27 mouse cellular contexts compared by ENCODE assay signal in the genomic region with DNA sequence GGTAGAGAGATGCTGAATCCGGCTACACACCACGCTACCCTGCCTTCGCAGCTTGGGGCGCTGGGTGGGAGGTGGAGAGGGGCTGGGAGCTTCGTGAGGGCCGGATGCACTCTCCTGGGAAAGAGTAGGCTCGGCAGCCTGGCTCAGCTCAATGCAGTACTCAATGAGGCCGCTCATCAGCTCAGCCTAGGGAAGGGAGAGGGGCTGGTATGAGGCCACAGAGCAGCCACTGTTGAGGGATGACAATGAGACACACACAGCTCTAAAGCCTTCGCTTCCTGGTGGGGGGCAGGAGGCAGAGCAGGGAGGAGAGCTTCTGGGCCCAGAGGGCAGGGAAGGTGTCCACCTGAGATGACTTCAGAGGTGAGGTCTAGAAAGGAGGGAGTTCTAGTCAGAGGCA. TPM values are rescaled to one million over a fixed set of nuclear protein-coding genes. Genes with fewer than 3 reads are reported as not detected.
DNase-seq lines count a peak whose midpoint lies in the region; ATAC-seq and TF ChIP-seq lines count a peak whose summit lies in the region.
"Had no signal": no experiment of that assay in that cellular context is flagged by ENCODE, and none has a peak within 500 bp of the region (broad histone marks: within the 10 kb centered on the region; RNA-seq: fewer than 3 reads in every experiment).

No protein-coding gene starts in this region.

- no peak overlapping the region for H3K4me2 ChIP-seq in limb, embryonic 15.5 days
- H3K4me2 ChIP-seq: heart, embryonic 12.5 days; hindbrain, embryonic 12.5 days; intestine, embryonic 15.5 days; limb, embryonic 13.5 days; lung, embryonic 15.5 days; stomach, embryonic 15.5 days had no signal

- TF ChIP-seq CTCF in testis, adult 2 months (IDR thresholded peaks at IDR 0.05; ENCODE audit: control insufficient read depth, insufficient read depth, insufficient replicate concordance, low read depth, low read length), result no peak

- peaks cover 86% of the 10 kb centered on the region for H3K36me3 ChIP-seq in limb, embryonic 15.5 days
- peaks cover 96% of the 10 kb centered on the region for H3K36me3 ChIP-seq in limb, embryonic 10.5 days
- H3K36me3 ChIP-seq in testis, adult 2 months (ENCODE audit: control insufficient read depth, insufficient read depth, low read length), result peaks cover 3% of the 10 kb centered on the region

- no peak overlapping the region for H3K9ac ChIP-seq in limb, embryonic 15.5 days
- H3K9ac ChIP-seq: heart, embryonic 12.5 days; hindbrain, embryonic 12.5 days; intestine, embryonic 15.5 days; limb, embryonic 13.5 days; liver, embryonic 14.5 days; lung, embryonic 15.5 days; stomach, embryonic 15.5 days had no signal

- H3K27ac ChIP-seq in limb, embryonic 15.5 days, result 0 out of 2 replicates have a peak overlapping the region, but pooled peaks have one; percentile 18
- H3K27ac ChIP-seq in limb, embryonic 10.5 days, result no peak overlapping the region
- H3K27ac ChIP-seq in testis, adult 2 months (ENCODE audit: control insufficient read depth, insufficient read depth, low read depth, low read length), result no peak overlapping the region
- H3K27ac ChIP-seq: hindbrain, embryonic 12.5 days; intestine, embryonic 15.5 days; limb, embryonic 13.5 days; liver, embryonic 14.5 days; lung, embryonic 15.5 days; stomach, embryonic 15.5 days had no signal

- WGBS in limb, embryonic 15.5 days, result 89% methylated on average over 9 of the region's 9 CpGs
- WGBS in limb, embryonic 10.5 days, result 79% methylated on average over 9 of the region's 9 CpGs

- peak; percentile 32; the same call in 1 of the 2 replicates for TF ChIP-seq POLR2A in testis, adult 2 months (IDR thresholded peaks at IDR 0.05; ENCODE audit: control insufficient read depth, low read depth, low read length)

- no peak for DNase-seq in frontal cortex, postnatal 14 days (ENCODE audit: low spot score in 2 of 2)
- DNase-seq in limb, embryonic 10.5 days (ENCODE audit: low spot score), result no peak
- DNase-seq in testis, postnatal 14 days (ENCODE audit: low spot score), result no peak
- no peak for DNase-seq in adrenal gland, postnatal 14 days
- DNase-seq: adrenal gland, postnatal 25 days; cerebellum, adult 9-10 months; heart, adult 18-20 months; heart, postnatal 10 days; kidney, adult 8-10 months; kidney, postnatal 10 days; lung, postnatal 36 days; right cerebral cortex, adult 18-20 months; thymus, adult 2 months had no signal

- peak; percentile 74; the same call in 1 of the 2 replicates for ATAC-seq in frontal cortex, adult (ENCODE audit: low TSS enrichment)
- ATAC-seq in limb, embryonic 15.5 days (ENCODE audit: insufficient number of reproducible peaks, low FRiP score, low TSS enrichment, low read depth), result no peak
- ATAC-seq: CD4-positive, CD25-positive, alpha-beta regulatory T cell, adult 4 months; forebrain, embryonic 14.5 days; intestine, embryonic 15.5 days had no signal

- peaks cover 6% of the 10 kb centered on the region; the same call in 1 of the 2 replicates for H3K4me1 ChIP-seq in limb, embryonic 15.5 days
- H3K4me1 ChIP-seq in limb, embryonic 10.5 days, result no peaks in the 10 kb centered on the region
- no peaks in the 10 kb centered on the region for H3K4me1 ChIP-seq in testis, adult 2 months (ENCODE audit: control insufficient read depth, insufficient read depth, low read length)
- H3K4me1 ChIP-seq: limb, embryonic 13.5 days had no signal

- H3K4me3 ChIP-seq in limb, embryonic 15.5 days, result no peak overlapping the region
- no peak overlapping the region for H3K4me3 ChIP-seq in limb, embryonic 10.5 days
- H3K4me3 ChIP-seq in testis, adult 2 months (ENCODE audit: control insufficient read depth, low read depth, low read length), result peak overlapping the region; percentile 67
- H3K4me3 ChIP-seq: erythroblast, embryonic 14.5 days; heart, embryonic 12.5 days; hindbrain, embryonic 12.5 days; intestine, embryonic 15.5 days; limb, embryonic 13.5 days; lung, embryonic 15.5 days; stomach, embryonic 15.5 days had no signal

- no peaks in the 10 kb centered on the region for H3K27me3 ChIP-seq in limb, embryonic 15.5 days
- no peaks in the 10 kb centered on the region for H3K27me3 ChIP-seq in limb, embryonic 10.5 days (ENCODE audit: low read depth, poor library complexity, severe bottlenecking)
- no peaks in the 10 kb centered on the region for H3K27me3 ChIP-seq in testis, adult 2 months (ENCODE audit: control insufficient read depth, insufficient read depth, low read length)
- H3K27me3 ChIP-seq: heart, embryonic 12.5 days; hindbrain, embryonic 12.5 days; intestine, embryonic 15.5 days; limb, embryonic 13.5 days; lung, embryonic 15.5 days; megakaryocyte, embryonic 14.5 days; stomach, embryonic 15.5 days had no signal

- H3K9me3 ChIP-seq in limb, embryonic 15.5 days, result no peaks in the 10 kb centered on the region
- H3K9me3 ChIP-seq in limb, embryonic 10.5 days (replicated peaks), result no peaks in the 10 kb centered on the region
- H3K9me3 ChIP-seq: heart, embryonic 12.5 days; hindbrain, embryonic 12.5 days; intestine, embryonic 15.5 days; limb, embryonic 13.5 days; lung, embryonic 15.5 days; megakaryocyte, embryonic 14.5 days; stomach, embryonic 15.5 days had no signal

RNA-seq across cellular contexts. Expression of gene Frmd8, which starts 18.5 kb away (rescaled TPM):
- 28.4 and 31.3 TPM in 2 replicates for polyA plus RNA-seq in limb, embryonic 15.5 days (2015; fragmentation: Nextera tagmentation; extraction: Ambion mirVana)
- 43.5 and 48.7 TPM in 2 replicates for polyA plus RNA-seq in limb, embryonic 10.5 days (2016; fragmentation: Nextera tagmentation; extraction: Ambion mirVana)
- polyA plus RNA-seq in testis, adult 2 months (2012; rRNA removed), result 25.3 and 28.1 TPM in 2 replicates
- 26.0 and 34.5 TPM in 2 replicates for total RNA-seq in adrenal gland, postnatal 14 days (2021)

RNA-seq across cellular contexts. Expression of gene Slc25a45, which starts 21.0 kb away (rescaled TPM):
- polyA plus RNA-seq in limb, embryonic 15.5 days (2015; fragmentation: Nextera tagmentation; extraction: Ambion mirVana), result 3.4 and 5.2 TPM in 2 replicates
- polyA plus RNA-seq in limb, embryonic 10.5 days (2016; fragmentation: Nextera tagmentation; extraction: Ambion mirVana), result 1.8 TPM in 2 replicates
- 20.1 and 26.1 TPM in 2 replicates for polyA plus RNA-seq in testis, adult 2 months (2012; rRNA removed)
- 14.7 and 16.5 TPM in 2 replicates for total RNA-seq in adrenal gland, postnatal 14 days (2021)
- polyA plus RNA-seq: erythroblast, embryonic 14.5 days had no signal

RNA-seq across cellular contexts. Expression of gene Tigd3, which starts 37.3 kb away (rescaled TPM):
- polyA plus RNA-seq in limb, embryonic 15.5 days (2015; fragmentation: Nextera tagmentation; extraction: Ambion mirVana), result 3.1 TPM in 2 replicates
- polyA plus RNA-seq in limb, embryonic 10.5 days (2016; fragmentation: Nextera tagmentation; extraction: Ambion mirVana), result 5.2 and 5.9 TPM in 2 replicates
- polyA plus RNA-seq in testis, adult 2 months (2012; rRNA removed), result 0.84 and 0.94 TPM in 2 replicates
- 1.4 and 1.7 TPM in 2 replicates for total RNA-seq in adrenal gland, postnatal 14 days (2021)

RNA-seq across cellular contexts. Expression of gene Dpf2, which starts 56.2 kb away (rescaled TPM):
- polyA plus RNA-seq in limb, embryonic 15.5 days (2015; fragmentation: Nextera tagmentation; extraction: Ambion mirVana), result 117 and 125 TPM in 2 replicates
- polyA plus RNA-seq in limb, embryonic 10.5 days (2016; fragmentation: Nextera tagmentation; extraction: Ambion mirVana), result 223 and 240 TPM in 2 replicates
- polyA plus RNA-seq in testis, adult 2 months (2012; rRNA removed), result 63.6 and 69.2 TPM in 2 replicates
- total RNA-seq in adrenal gland, postnatal 14 days (2021), result 118 and 119 TPM in 2 replicates
